Mouse (Mus musculus) liver, embryonic 14.5 days (tissue): ENCODE measurements around the gene Adra1b. TPM values are rescaled to one million over a fixed set of nuclear protein-coding genes. Genes with fewer than 3 reads are reported as not detected.
A peak's percentile ranks its signal among the peaks of the same experiment; 100 is the strongest.

ENCODE experiments used
- ATAC-seq: fragments of 200-750 bp; cut with Nextera tagmentation; 2 replicates; pipeline ENCODE4 v1.8.0; 2017; ENCODE audit warnings: moderate number of reproducible peaks, mild to moderate bottlenecking, moderate library complexity; ENCODE audit not compliant: insufficient read depth
- DNase-seq, 3 experiments: peaks; one replicate each; pipeline ENCODE4 v3.0.0-alpha.2; 2012 to 2013; ENCODE audit warnings: low read depth in 3 of 3, low spot score in 3 of 3
- H3K27ac ChIP-seq: fragments of 300-500 bp; sonication (generic); 2 replicates; pipeline ENCODE4 v1.5.1; 2014; ENCODE audit warnings: moderate library complexity, mild to moderate bottlenecking, control low read depth, inconsistent platforms
- H3K27me3 ChIP-seq: fragments of 300-500 bp; sonication (generic); 2 replicates; pipeline ENCODE4 v1.6.1; 2014; ENCODE audit warnings: mild to moderate bottlenecking, low read length, moderate library complexity; ENCODE audit not compliant: control insufficient read depth, insufficient read depth
- H3K36me3 ChIP-seq: fragments of 300-500 bp; sonication (generic); replicated peaks from 2 replicates; pipeline ENCODE4 v1.6.1; 2014; ENCODE audit warnings: low read depth; ENCODE audit not compliant: control insufficient read depth, insufficient read depth
- H3K4me1 ChIP-seq, 2 experiments: fragments of 200-500 bp in 1 of 2; fragments of 300-500 bp in 1 of 2; sonication (generic) in 1 of 2; replicated peaks; 2 replicates each; pipeline ENCODE4 v1.6.1; 2012 to 2014; ENCODE audit warnings: antibody characterized with exemption in 1 of 2, inconsistent platforms in 1 of 2, low read length in 1 of 2; ENCODE audit not compliant: control insufficient read depth in 2 of 2, insufficient read depth in 2 of 2
- H3K4me2 ChIP-seq: fragments of 300-500 bp; sonication (generic); 2 replicates; pipeline ENCODE4 v1.6.1; 2014; ENCODE audit warnings: low read depth, mild to moderate bottlenecking, control low read depth, moderate library complexity
- H3K4me3 ChIP-seq, 2 experiments: fragments of 200-500 bp in 1 of 2; fragments of 300-500 bp in 1 of 2; sonication (generic) in 1 of 2; 2 replicates each; pipeline ENCODE4 v1.5.1; 2012 to 2014; ENCODE audit warnings: low read depth in 2 of 2, low read length in 2 of 2, mild to moderate bottlenecking in 2 of 2, control low read depth in 1 of 2, inconsistent platforms in 1 of 2, moderate library complexity in 1 of 2; ENCODE audit not compliant: insufficient read depth in 1 of 2
- H3K9ac ChIP-seq: fragments of 300-500 bp; sonication (generic); replicated peaks from 2 replicates; pipeline ENCODE4 v1.6.1; 2014; ENCODE audit warnings: mild to moderate bottlenecking, control low read depth, moderate library complexity
- H3K9me3 ChIP-seq: fragments of 300-500 bp; sonication (generic); 2 replicates; pipeline ENCODE4 v1.6.1; 2016; ENCODE audit warnings: low read length, mixed read lengths; ENCODE audit not compliant: control insufficient read depth
- CTCF ChIP-seq: IDR thresholded peaks from 2 replicates; pipeline ENCODE4 v1.5.1; 2016; ENCODE audit warnings: antibody characterized with exemption, low read depth, control low read depth
- EP300 ChIP-seq: IDR thresholded peaks from 2 replicates; pipeline ENCODE4 v1.6.1; 2016; ENCODE audit warnings: antibody characterized with exemption, low read depth
- WGBS: fragments of 180-500 bp; shearing (Covaris S2); extraction: QIAGEN DNeasy Blood & Tissue Kit; methylation state at CpG from one replicate; pipeline ENCODE4 v1.1.7; 2014; ENCODE audit not compliant: insufficient replicate concordance; 5-methylcytosine and 5-hydroxymethylcytosine counted together
- polyA plus RNA-seq, 2 experiments: library from polyadenylated mRNA; depleted of rRNA in 1 of 2; stranded (reverse) in 1 of 2; unstranded in 1 of 2; fragments of >200 nt; fragmentation: Nextera tagmentation in 1 of 2; extraction: Ambion mirVana in 1 of 2; gene quantifications; 2 replicates each; pipeline versions ENCODE4 v1.2.1 to v1.2.3; 2012 to 2014

Gene Adra1b
- polyA plus RNA-seq, 2 experiments, result 1.7 to 8.3 TPM

- no peaks in the 10 kb centered on the region for H3K36me3 ChIP-seq
- H3K27me3 ChIP-seq, result no peaks in the 10 kb centered on the region
- 62% methylated on average over 2 of the region's 2 CpGs for WGBS
- DNase-seq (no peak), ATAC-seq (no peak)
- H3K9ac ChIP-seq, result no peak overlapping the region
- H3K9me3 ChIP-seq, result no peaks in the 10 kb centered on the region
- 0 out of 4 replicates have a peak, but pooled peaks cover 0 to 2% of the 10 kb centered on the region in 2 experiments for H3K4me1 ChIP-seq
- H3K27ac ChIP-seq, result no peak overlapping the region
- no peak for TF ChIP-seq CTCF
- no peak for TF ChIP-seq EP300
- peak overlapping the region; percentile 34 for H3K4me2 ChIP-seq
- no peak overlapping the region for H3K4me3 ChIP-seq
Observed at GRCm38 (mm10) chr11:43899696-43900095, 1.3 kb downstream of the Adra1b start.

- no peak overlapping the region for H3K4me2 ChIP-seq
- H3K27ac ChIP-seq, result no peak overlapping the region
- no peaks in the 10 kb centered on the region for H3K27me3 ChIP-seq
- ATAC-seq (no peak), DNase-seq (no peak)
- H3K36me3 ChIP-seq, result no peaks in the 10 kb centered on the region
- H3K4me3 ChIP-seq, result no peak overlapping the region
- H3K4me1 ChIP-seq, result peaks cover 0 to 4% of the 10 kb centered on the region in 2 experiments; a peak in 1 of 4 replicates
- no peaks in the 10 kb centered on the region for H3K9me3 ChIP-seq
- TF ChIP-seq CTCF (no peak), EP300 (no peak)
- WGBS, result 41% methylated on average over 2 of the region's 2 CpGs
- H3K9ac ChIP-seq, result no peak overlapping the region
Observed at GRCm38 (mm10) chr11:43895323-43895722, 5.7 kb downstream of the Adra1b start.

GRCm38 (mm10) chr11:43892546-43892945 lies 8.5 kb downstream of the Adra1b start:
- DNase-seq (no peak), ATAC-seq (no peak)
- Histone ChIP-seq H3K4me3 (no peak overlapping the region), H3K36me3 (no peaks in the 10 kb centered on the region), H3K27me3 (no peaks in the 10 kb centered on the region), H3K4me2 (no peak overlapping the region), H3K4me1 (peaks cover 0 to 7% of the 10 kb centered on the region in 2 experiments; a peak in 2 of 4 replicates), H3K27ac (no peak overlapping the region), H3K9ac (no peak overlapping the region), H3K9me3 (no peaks in the 10 kb centered on the region)
- WGBS, result 51% methylated on average over 4 of the region's 4 CpGs
- no peak for TF ChIP-seq EP300
- TF ChIP-seq CTCF, result no peak

- peak; percentile 74 for ATAC-seq
Observed at GRCm38 (mm10) chr11:43891457-43891856, 9.6 kb downstream of the Adra1b start.

GRCm38 (mm10) chr11:43889208-43889915 lies 11.6 kb downstream of the Adra1b start:
- Histone ChIP-seq H3K4me1 (peaks cover 0 to 7% of the 10 kb centered on the region in 2 experiments; a peak in 2 of 4 replicates), H3K36me3 (no peaks in the 10 kb centered on the region), H3K9ac (no peak overlapping the region), H3K27me3 (no peaks in the 10 kb centered on the region), H3K4me2 (no peak overlapping the region), H3K9me3 (no peaks in the 10 kb centered on the region), H3K27ac (no peak overlapping the region), H3K4me3 (no peak overlapping the region)
- ATAC-seq, result no peak
- 53% methylated on average over 8 of the region's 8 CpGs for WGBS
- no peak for DNase-seq
- TF ChIP-seq CTCF (no peak), EP300 (no peak)

More at GRCm38 (mm10) chr11:43891457-43891856, 9.6 kb downstream of the Adra1b start:
- TF ChIP-seq EP300, result no peak
- no peak for TF ChIP-seq CTCF
- no peak overlapping the region for H3K27ac ChIP-seq
- no peaks in the 10 kb centered on the region for H3K36me3 ChIP-seq
- no peak overlapping the region for H3K4me3 ChIP-seq
- no peak overlapping the region for H3K4me2 ChIP-seq
- no peaks in the 10 kb centered on the region for H3K9me3 ChIP-seq
- peaks cover 0 to 7% of the 10 kb centered on the region in 2 experiments; a peak in 2 of 4 replicates for H3K4me1 ChIP-seq
- H3K27me3 ChIP-seq, result no peaks in the 10 kb centered on the region
- 47% methylated on average over 3 of the region's 3 CpGs for WGBS
- DNase-seq, result peak; percentile 22 to 29 (median 27)
- H3K9ac ChIP-seq, result no peak overlapping the region
